In genomic region chr15:21008969-21009368, GRCm38 (mm10) we compare ENCODE assay signal across 11 mouse cellular contexts.
DNase-seq lines count a peak whose midpoint lies in the region; ATAC-seq and TF ChIP-seq lines count a peak whose summit lies in the region.
"Had no signal": no experiment of that assay in that cellular context is flagged by ENCODE, and none has a peak within 500 bp of the region (broad histone marks: within the 10 kb centered on the region; RNA-seq: fewer than 3 reads in every experiment).

No protein-coding gene starts in this region.

- no peak overlapping the region for H3K4me2 ChIP-seq in heart, postnatal 0 days (ENCODE audit: low read depth, low read length)
- H3K4me2 ChIP-seq in midbrain, embryonic 12.5 days (replicated peaks): no peak overlapping the region
- H3K4me2 ChIP-seq: embryonic facial prominence, embryonic 13.5 days; neural tube, embryonic 12.5 days had no signal

- WGBS in heart, postnatal 0 days: 42% methylated on average over 3 of the region's 3 CpGs
- 44% methylated on average over 3 of the region's 3 CpGs for WGBS in midbrain, embryonic 12.5 days

- no peaks in the 10 kb centered on the region for H3K27me3 ChIP-seq in heart, postnatal 0 days (ENCODE audit: control insufficient read depth, insufficient read depth, low read length)
- H3K27me3 ChIP-seq in midbrain, embryonic 12.5 days: 0 out of 2 replicates have a peak, but pooled peaks cover 4% of the 10 kb centered on the region
- H3K27me3 ChIP-seq: embryonic facial prominence, embryonic 13.5 days; neural tube, embryonic 12.5 days had no signal

- TF ChIP-seq CTCF in layer of hippocampus, adult 2 months (conservative IDR thresholded peaks at IDR 0.05): no peak
- no peak for TF ChIP-seq CTCF in heart, postnatal 0 days (IDR thresholded peaks at IDR 0.05; ENCODE audit: low read depth)

- no peaks in the 10 kb centered on the region for H3K9me3 ChIP-seq in heart, postnatal 0 days (replicated peaks; ENCODE audit: control insufficient read depth, low read length)
- H3K9me3 ChIP-seq in midbrain, embryonic 12.5 days: no peaks in the 10 kb centered on the region
- H3K9me3 ChIP-seq: embryonic facial prominence, embryonic 13.5 days; neural tube, embryonic 12.5 days had no signal

- peak overlapping the region; percentile 14; the same call in 1 of the 2 replicates for H3K27ac ChIP-seq in layer of hippocampus, adult 2 months
- H3K27ac ChIP-seq in heart, postnatal 0 days (ENCODE audit: low read depth): no peak overlapping the region
- H3K27ac ChIP-seq in midbrain, embryonic 12.5 days (replicated peaks): peak overlapping the region; percentile 52
- H3K27ac ChIP-seq: embryonic facial prominence, embryonic 13.5 days; neural tube, embryonic 12.5 days had no signal

- no peak overlapping the region for H3K9ac ChIP-seq in heart, postnatal 0 days (replicated peaks; ENCODE audit: low read depth, low read length)
- no peak overlapping the region for H3K9ac ChIP-seq in midbrain, embryonic 12.5 days (replicated peaks)
- H3K9ac ChIP-seq: embryonic facial prominence, embryonic 13.5 days; neural tube, embryonic 12.5 days had no signal

- H3K4me3 ChIP-seq in layer of hippocampus, adult 2 months: no peak overlapping the region
- H3K4me3 ChIP-seq in heart, postnatal 0 days (ENCODE audit: low read depth, low read length): no peak overlapping the region
- H3K4me3 ChIP-seq in midbrain, embryonic 12.5 days: no peak overlapping the region
- H3K4me3 ChIP-seq: embryonic facial prominence, embryonic 13.5 days; neural tube, embryonic 12.5 days had no signal

- DNase-seq in cerebellum, postnatal 10 days: peak; percentile 30 to 49
- DNase-seq in cerebellum, adult 9-11 months: no peak
- no peak for DNase-seq in layer of hippocampus, adult 2 months (ENCODE audit: low spot score in 2 of 2)
- DNase-seq in layer of hippocampus, postnatal 25 days (ENCODE audit: extremely low spot score in 1 of 2, low spot score in 1 of 2): no peak
- DNase-seq in heart, postnatal 0 days (ENCODE audit: low spot score): no peak
- DNase-seq in right cerebral cortex, postnatal 4 days: no peak
- DNase-seq: lung, postnatal 10 days had no signal

- H3K4me1 ChIP-seq in heart, postnatal 0 days (ENCODE audit: control insufficient read depth, insufficient read depth): no peaks in the 10 kb centered on the region
- peaks cover 14% of the 10 kb centered on the region; the same call in 1 of the 2 replicates for H3K4me1 ChIP-seq in midbrain, embryonic 12.5 days
- H3K4me1 ChIP-seq: embryonic facial prominence, embryonic 13.5 days; neural tube, embryonic 12.5 days had no signal

- ATAC-seq in heart, postnatal 0 days (ENCODE audit: insufficient read depth, low read depth): peak; percentile 41; the same call in 1 of the 2 replicates
- peak; percentile 75 for ATAC-seq in midbrain, embryonic 12.5 days (ENCODE audit: low FRiP score, low read depth)
- ATAC-seq in megakaryocyte progenitor cell, adult 5-6 weeks (replicated peaks; ENCODE audit: poor library complexity): no peak

- no peak for TF ChIP-seq EP300 in heart, postnatal 0 days (IDR thresholded peaks at IDR 0.05; ENCODE audit: low read depth)

- H3K36me3 ChIP-seq in heart, postnatal 0 days (replicated peaks; ENCODE audit: control insufficient read depth, insufficient read depth, low read length): no peaks in the 10 kb centered on the region
- no peaks in the 10 kb centered on the region for H3K36me3 ChIP-seq in midbrain, embryonic 12.5 days
- H3K36me3 ChIP-seq: embryonic facial prominence, embryonic 13.5 days; neural tube, embryonic 12.5 days had no signal

Comparison
In these comparisons a context has a peak if more than half of its experiments do, and no peak if none do; other contexts are left out.
1. DNase-seq: peak in cerebellum, postnatal 10 days (2 of 2); none in cerebellum, adult 9-11 months (single experiment), layer of hippocampus, adult 2 months (0 of 2), layer of hippocampus, postnatal 25 days (0 of 2), heart, postnatal 0 days (single experiment) and right cerebral cortex, postnatal 4 days (single experiment).